ENCODE assay signal across 7 mouse cellular contexts in the genomic region with DNA sequence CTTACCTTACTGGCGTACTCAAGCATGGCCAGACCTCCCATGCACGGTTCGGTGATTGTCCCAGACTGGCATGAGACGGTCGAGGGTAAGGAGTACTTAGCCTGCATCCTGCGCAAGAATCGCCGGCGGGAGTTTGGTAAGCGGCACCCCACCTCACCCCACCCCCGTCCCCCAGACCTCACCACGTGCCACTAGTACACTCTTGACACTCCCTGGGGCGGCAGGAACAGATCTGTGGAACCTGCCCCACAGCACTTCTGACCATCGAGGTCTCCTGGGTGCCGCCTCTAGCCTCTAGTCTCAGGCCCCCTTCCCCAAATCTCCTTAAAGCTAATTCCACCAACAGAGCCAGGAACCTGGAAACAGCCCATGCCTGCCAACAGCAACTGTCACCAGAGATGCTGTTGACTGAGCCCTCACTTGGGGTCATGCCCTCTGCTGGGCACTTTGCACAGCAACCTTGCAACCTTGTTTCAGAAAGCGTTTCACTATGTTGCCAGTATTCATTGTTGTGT. TPM values are rescaled to one million over a fixed set of nuclear protein-coding genes. Genes with fewer than 3 reads are reported as not detected.
DNase-seq lines count a peak whose midpoint lies in the region; ATAC-seq and TF ChIP-seq lines count a peak whose summit lies in the region.

No protein-coding gene starts in this region.

- peaks cover 4 to 26% of the 10 kb centered on the region in 2 experiments for H3K36me3 ChIP-seq in CH12.LX (replicated peaks in 1 of 2; ENCODE audit: control insufficient read depth in 1 of 2, insufficient read depth in 1 of 2, low read length in 1 of 2)
- peaks cover 8% of the 10 kb centered on the region; the same call in 1 of the 2 replicates for H3K36me3 ChIP-seq in embryonic facial prominence, embryonic 12.5 days
- no peaks in the 10 kb centered on the region for H3K36me3 ChIP-seq in hindbrain, postnatal 0 days (ENCODE audit: insufficient read depth, low read length)
- peaks cover 2% of the 10 kb centered on the region; the same call in 1 of the 2 replicates for H3K36me3 ChIP-seq in lung, embryonic 14.5 days (ENCODE audit: insufficient read depth)

- peak; percentile 30; the same call in 1 of the 2 replicates for TF ChIP-seq POLR2A in CH12.LX (IDR thresholded peaks at IDR 0.05; ENCODE audit: low read depth, low read length)

- TF ChIP-seq RAD21 in CH12.LX (IDR thresholded peaks at IDR 0.05; ENCODE audit: low read depth, low read length), result peak; percentile 53

- dilution Hi-C loops in CH12.LX (cut with MboI; ENCODE audit: extremely low pct_ligation_motif_present, extremely low pct_unique_long_range_greater_than_20kb, low sequenced_read_pairs), result no loop called here

- TF ChIP-seq CTCF in CH12.LX (conservative IDR thresholded peaks at IDR 0.05 in 1 of 2, IDR thresholded peaks at IDR 0.05 in 1 of 2; ENCODE audit: low read depth in 2 of 2, low read length in 2 of 2), result peak; percentile 60 to 87; a peak in 3 of 4 replicates
- peak; percentile 68 for TF ChIP-seq CTCF in hindbrain, postnatal 0 days (IDR thresholded peaks at IDR 0.05; ENCODE audit: low read depth)
- peak; percentile 63 for TF ChIP-seq CTCF in lung, embryonic 14.5 days (IDR thresholded peaks at IDR 0.05; ENCODE audit: low read depth)

- H3K9me3 ChIP-seq in CH12.LX (replicated peaks; ENCODE audit: low read length), result no peaks in the 10 kb centered on the region
- no peaks in the 10 kb centered on the region for H3K9me3 ChIP-seq in embryonic facial prominence, embryonic 12.5 days
- no peaks in the 10 kb centered on the region for H3K9me3 ChIP-seq in hindbrain, postnatal 0 days (ENCODE audit: low read length)
- no peaks in the 10 kb centered on the region for H3K9me3 ChIP-seq in lung, embryonic 14.5 days (ENCODE audit: low read depth, low read length)

- 2% methylated on average over 16 of the region's 16 CpGs for WGBS in embryonic facial prominence, embryonic 12.5 days
- WGBS in hindbrain, postnatal 0 days, result 2% methylated on average over 16 of the region's 16 CpGs
- under 1% methylated on average over 16 of the region's 16 CpGs for WGBS in lung, embryonic 14.5 days

- peak; percentile 80 for DNase-seq in CH12.LX (ENCODE audit: extremely low read depth)
- DNase-seq in adipocyte (ENCODE audit: low spot score), result peak; percentile 32
- peak; percentile 60 for DNase-seq in hindbrain, postnatal 0 days (ENCODE audit: low spot score)
- DNase-seq in lung, embryonic 14.5 days, result peak; percentile 55
- no peak for DNase-seq in layer of hippocampus, postnatal 25 days (ENCODE audit: extremely low spot score in 1 of 2, low spot score in 1 of 2)

- peak overlapping the region; percentile 90 for H3K4me2 ChIP-seq in CH12.LX (ENCODE audit: insufficient read depth, low read depth, poor library complexity, severe bottlenecking)
- peak overlapping the region; percentile 76 for H3K4me2 ChIP-seq in embryonic facial prominence, embryonic 12.5 days (replicated peaks)
- peak overlapping the region; percentile 85 for H3K4me2 ChIP-seq in hindbrain, postnatal 0 days (ENCODE audit: low read depth, low read length)
- peak overlapping the region; percentile 96 for H3K4me2 ChIP-seq in lung, embryonic 14.5 days

- no peak overlapping the region for H3K27ac ChIP-seq in CH12.LX (ENCODE audit: insufficient read depth, low read depth)
- peak overlapping the region; percentile 38; the same call in 1 of the 2 replicates for H3K27ac ChIP-seq in embryonic facial prominence, embryonic 12.5 days
- no peak overlapping the region for H3K27ac ChIP-seq in hindbrain, postnatal 0 days
- H3K27ac ChIP-seq in lung, embryonic 14.5 days (ENCODE audit: low read depth), result no peak overlapping the region

- H3K27me3 ChIP-seq in CH12.LX (replicated peaks), result no peaks in the 10 kb centered on the region
- H3K27me3 ChIP-seq in embryonic facial prominence, embryonic 12.5 days, result no peaks in the 10 kb centered on the region; the same call in 1 of the 2 replicates
- no peaks in the 10 kb centered on the region for H3K27me3 ChIP-seq in hindbrain, postnatal 0 days (ENCODE audit: insufficient read depth, low read length)
- no peaks in the 10 kb centered on the region for H3K27me3 ChIP-seq in lung, embryonic 14.5 days (ENCODE audit: insufficient read depth, low read length)

- in situ Hi-C loops in CH12.LX (cut with MboI; ENCODE audit: low pct_ligation_motif_present, low pct_unique_long_range_greater_than_20kb, low sequenced_read_pairs), result loop anchor here (10.0 kb wide), 1 partner anchor 70 kb away; a partner anchor contains a TSS

- H3K79me2 ChIP-seq in CH12.LX (replicated peaks; ENCODE audit: control insufficient read depth, extremely low read depth, insufficient read depth, poor library complexity, severe bottlenecking), result no peaks in the 10 kb centered on the region

- peak overlapping the region; percentile 61; the same call in 1 of the 2 replicates for H3K9ac ChIP-seq in CH12.LX (ENCODE audit: insufficient read depth, low read depth)
- peak overlapping the region; percentile 48 for H3K9ac ChIP-seq in embryonic facial prominence, embryonic 12.5 days
- H3K9ac ChIP-seq in hindbrain, postnatal 0 days (replicated peaks; ENCODE audit: low read length), result peak overlapping the region; percentile 48
- peak overlapping the region; percentile 61 for H3K9ac ChIP-seq in lung, embryonic 14.5 days

- TF ChIP-seq EP300 in CH12.LX (IDR thresholded peaks at IDR 0.05; ENCODE audit: low read length), result no peak

- peak overlapping the region; percentile 59 to 85 (median 72) for H3K4me3 ChIP-seq in CH12.LX (replicated peaks in 1 of 3; ENCODE audit: low read depth in 2 of 3, low read length in 2 of 3, poor library complexity in 1 of 3)
- H3K4me3 ChIP-seq in embryonic facial prominence, embryonic 12.5 days, result peak overlapping the region; percentile 53
- H3K4me3 ChIP-seq in hindbrain, postnatal 0 days (ENCODE audit: low read length), result peak overlapping the region; percentile 47
- peak overlapping the region; percentile 58 for H3K4me3 ChIP-seq in lung, embryonic 14.5 days (ENCODE audit: low read depth, low read length)

- peaks cover 5 to 28% of the 10 kb centered on the region in 2 experiments; a peak in 3 of 4 replicates for H3K4me1 ChIP-seq in CH12.LX (ENCODE audit: control insufficient read depth in 1 of 2, insufficient read depth in 2 of 2)
- peaks cover 9% of the 10 kb centered on the region; the same call in 1 of the 2 replicates for H3K4me1 ChIP-seq in embryonic facial prominence, embryonic 12.5 days
- H3K4me1 ChIP-seq in hindbrain, postnatal 0 days (ENCODE audit: insufficient read depth, low read length), result 0 out of 2 replicates have a peak, but pooled peaks cover 4% of the 10 kb centered on the region
- peaks cover 11% of the 10 kb centered on the region for H3K4me1 ChIP-seq in lung, embryonic 14.5 days (ENCODE audit: insufficient read depth)

- ATAC-seq in embryonic facial prominence, embryonic 12.5 days (ENCODE audit: insufficient number of reproducible peaks, insufficient read depth, low FRiP score, low TSS enrichment), result peak; percentile 69; the same call in 1 of the 2 replicates
- peak; percentile 56 for ATAC-seq in hindbrain, postnatal 0 days
- peak; percentile 63 for ATAC-seq in lung, embryonic 14.5 days (ENCODE audit: insufficient read depth)
- peak; percentile 61 for ATAC-seq in neutrophil, adult 5-6 weeks (ENCODE audit: extremely low read depth, insufficient number of reproducible peaks, low FRiP score, poor library complexity, severe bottlenecking)

TF ChIP-seq in CH12.LX, 34 proteins besides CTCF, POLR2A, EP300 and RAD21 (continues in another document):
- no peak for TF ChIP-seq POLR2AphosphoS2 (IDR thresholded peaks at IDR 0.05; ENCODE audit: low read depth, low read length)
- TF ChIP-seq ELF1 (IDR thresholded peaks at IDR 0.05; ENCODE audit: low read depth, low read length), result peak; percentile 26; the same call in 1 of the 2 replicates
- TF ChIP-seq KAT2A (IDR thresholded peaks at IDR 0.05; ENCODE audit: insufficient replicate concordance, low read length), result no peak
- TF ChIP-seq TCF12 (IDR thresholded peaks at IDR 0.05; ENCODE audit: low read depth, low read length), result no peak
- TF ChIP-seq SMC3 (IDR thresholded peaks at IDR 0.05; ENCODE audit: low read depth, low read length), result peak; percentile 85
- TF ChIP-seq BHLHE40 (IDR thresholded peaks at IDR 0.05; ENCODE audit: low read depth, low read length), result peak; percentile 50
- no peak for TF ChIP-seq RCOR1 (conservative IDR thresholded peaks at IDR 0.05; ENCODE audit: low read depth, low read length)
- TF ChIP-seq MYC (IDR thresholded peaks at IDR 0.05; ENCODE audit: low read depth, low read length), result peak; percentile 85
- peak; percentile 99 for TF ChIP-seq MXI1 (IDR thresholded peaks at IDR 0.05; ENCODE audit: low read depth, low read length)
- 0 out of 2 replicates have a peak, but pooled peaks have one; percentile 49 for TF ChIP-seq MAZ (IDR thresholded peaks at IDR 0.05; ENCODE audit: low read depth, low read length)
- TF ChIP-seq NRF1 (IDR thresholded peaks at IDR 0.05; ENCODE audit: low read depth, low read length), result peak; percentile 39
- peak; percentile 91; the same call in 1 of the 2 replicates for TF ChIP-seq SIN3A (IDR thresholded peaks at IDR 0.05; ENCODE audit: low read length)
- TF ChIP-seq MAX (IDR thresholded peaks at IDR 0.05; ENCODE audit: low read length), result peak; percentile 86
- no peak for TF ChIP-seq HCFC1 (IDR thresholded peaks at IDR 0.05; ENCODE audit: low read depth, low read length)

RNA-seq across cellular contexts. Expression of a gene that starts 0.6 kb away (rescaled TPM):
- total RNA-seq in CH12.LX (2012; rRNA removed) (4.5 and 5.3 TPM in 2 replicates), CH12.LX (2014; rRNA removed) (1.0 and 1.1 TPM in 2 replicates)
- 2.8 and 3.2 TPM in 2 replicates for polyA plus RNA-seq in CH12.LX (2012; ENCODE audit: insufficient read length, low read depth)
- polyA plus RNA-seq in embryonic facial prominence, embryonic 12.5 days (2016; fragmentation: Nextera tagmentation; extraction: Ambion mirVana), result 7.6 and 8.6 TPM in 2 replicates
- total RNA-seq in hindbrain, postnatal 0 days (2014; rRNA removed), result 2.4 and 8.7 TPM in 2 replicates
- polyA plus RNA-seq in hindbrain, postnatal 0 days (2015; fragmentation: Nextera tagmentation; extraction: Ambion mirVana), result 3.9 and 4.3 TPM in 2 replicates
- 5.3 and 6.3 TPM in 2 replicates for polyA plus RNA-seq in lung, embryonic 14.5 days (2014; fragmentation: Nextera tagmentation; extraction: Ambion mirVana)
- total RNA-seq in neutrophil, adult 5-6 weeks (2017), result 0.70 and 1.2 TPM in 2 replicates
- 1 to 10 TPM; 2.7 to 4.0 TPM for total RNA-seq in layer of hippocampus, postnatal 25 days (2021)

RNA-seq across cellular contexts. Expression of a gene that starts 24.9 kb away (rescaled TPM):
- total RNA-seq in CH12.LX (2012; rRNA removed) (0.08 and 0.21 TPM in 2 replicates), CH12.LX (2014; rRNA removed) (0.15 TPM in 1 of 2 replicates, not detected in the other)
- 0.19 and 0.40 TPM in 2 replicates for polyA plus RNA-seq in CH12.LX (2012; ENCODE audit: insufficient read length, low read depth)
- 17.0 and 19.2 TPM in 2 replicates for polyA plus RNA-seq in embryonic facial prominence, embryonic 12.5 days (2016; fragmentation: Nextera tagmentation; extraction: Ambion mirVana)
- 1.2 and 2.3 TPM in 2 replicates for total RNA-seq in hindbrain, postnatal 0 days (2014; rRNA removed)
- polyA plus RNA-seq in hindbrain, postnatal 0 days (2015; fragmentation: Nextera tagmentation; extraction: Ambion mirVana), result 1.2 TPM in 2 replicates
- 20.1 and 21.1 TPM in 2 replicates for polyA plus RNA-seq in lung, embryonic 14.5 days (2014; fragmentation: Nextera tagmentation; extraction: Ambion mirVana)
- total RNA-seq in neutrophil, adult 5-6 weeks (2017), result not detected in 2 replicates
- total RNA-seq in layer of hippocampus, postnatal 25 days (2021), result 10 to 100 TPM; 15.1 to 21.6 TPM

Comparison
In these comparisons a context has a peak if more than half of its experiments do, and no peak if none do; other contexts are left out.
1. DNase-seq: peak in CH12.LX (single experiment), adipocyte (single experiment), hindbrain, postnatal 0 days (single experiment) and lung, embryonic 14.5 days (single experiment); none in layer of hippocampus, postnatal 25 days (0 of 2).
2. Peak in every context shown above with its lines, with median percentiles within 50 percentile points of each other: H3K4me2 ChIP-seq, H3K4me3 ChIP-seq, H3K9ac ChIP-seq, CTCF ChIP-seq and ATAC-seq.